Mouse (Mus musculus) erythroblast, adult 5-6 weeks (primary cell): ENCODE data around the gene Rpgrip1l. TPM values are rescaled to one million over a fixed set of nuclear protein-coding genes. Genes with fewer than 3 reads are reported as not detected.
A peak's percentile ranks its signal among the peaks of the same experiment; 100 is the strongest.

ENCODE experiments used
- ATAC-seq: replicated peaks from 2 replicates; pipeline ENCODE4 v1.8.0; 2016; ENCODE audit warnings: moderate number of reproducible peaks, mild to moderate bottlenecking, moderate TSS enrichment, inconsistent platforms; ENCODE audit not compliant: poor library complexity, low FRiP score, severe bottlenecking
- total RNA-seq, 2 experiments: library from RNA; stranded (forward) in 1 of 2; stranded (reverse) in 1 of 2; fragments of 150-400 nt in 1 of 2; fragments of 200-764, 138-1000 nt in 1 of 2; gene quantifications; 2 replicates each; pipeline versions ENCODE4 v1.2.3 to v1.2.4; 2015 to 2017; ENCODE audit warnings: low replicate concordance in 2 of 2

Gene Rpgrip1l
- total RNA-seq, 2 experiments from 2014 or later: 2.9 to 6.6 TPM

DNA sequence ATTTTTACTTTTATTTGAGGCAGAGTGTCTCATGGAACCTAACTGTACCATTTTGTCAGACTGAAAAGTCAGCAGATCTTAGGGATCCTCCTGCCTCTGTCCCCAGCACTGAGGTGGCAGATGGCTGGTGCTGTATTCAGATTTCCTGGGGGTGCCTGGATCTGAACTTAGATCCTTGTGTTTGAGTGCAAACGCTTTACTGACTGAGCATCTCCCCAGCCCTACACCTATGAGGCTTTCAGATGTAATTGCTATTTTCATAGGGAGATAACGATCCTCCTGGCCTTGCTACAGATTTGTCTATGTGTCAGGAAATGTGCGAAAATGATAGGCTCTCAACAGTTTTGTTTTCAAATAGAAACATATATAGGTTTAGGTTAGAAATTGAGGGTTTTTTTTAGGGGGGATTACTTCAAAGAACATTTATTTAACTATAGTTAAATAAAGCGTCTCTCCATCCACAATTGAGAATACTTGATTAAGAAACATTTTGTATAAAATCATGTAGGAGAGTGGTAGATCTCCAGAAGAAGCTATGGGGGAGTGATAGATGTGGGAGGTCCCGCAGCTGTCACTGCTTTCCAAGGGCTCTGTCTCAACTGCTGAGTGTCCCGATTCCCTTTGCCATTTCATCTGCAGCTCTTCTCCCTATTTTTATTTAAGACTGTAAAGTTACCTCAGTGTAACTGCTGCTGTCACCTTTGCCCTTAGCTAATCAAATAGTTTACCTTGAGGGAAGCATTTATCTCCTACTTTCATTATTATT lies 25.5 kb upstream of the Rpgrip1l start:
- no peak for ATAC-seq

DNA sequence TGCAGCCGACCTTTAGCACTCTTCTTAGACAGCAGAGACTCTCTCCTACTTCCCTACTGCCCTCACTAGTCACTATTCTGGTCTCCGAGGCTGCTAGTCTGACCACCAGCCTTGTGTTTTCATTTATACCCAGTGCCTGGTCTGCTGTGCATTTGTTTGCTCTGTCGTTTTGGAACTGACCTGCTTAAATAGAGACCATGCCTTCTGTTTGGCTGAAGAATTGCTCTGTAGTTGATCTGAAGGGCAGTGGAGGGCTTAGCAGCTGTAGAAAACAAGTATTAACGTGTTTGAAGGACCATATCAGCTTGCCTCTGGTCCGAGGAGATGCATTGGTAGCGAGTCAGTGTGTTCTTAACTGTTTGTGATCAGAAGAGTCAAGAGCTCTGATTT lies 16.4 kb upstream of the Rpgrip1l start:
- no peak for ATAC-seq

DNA sequence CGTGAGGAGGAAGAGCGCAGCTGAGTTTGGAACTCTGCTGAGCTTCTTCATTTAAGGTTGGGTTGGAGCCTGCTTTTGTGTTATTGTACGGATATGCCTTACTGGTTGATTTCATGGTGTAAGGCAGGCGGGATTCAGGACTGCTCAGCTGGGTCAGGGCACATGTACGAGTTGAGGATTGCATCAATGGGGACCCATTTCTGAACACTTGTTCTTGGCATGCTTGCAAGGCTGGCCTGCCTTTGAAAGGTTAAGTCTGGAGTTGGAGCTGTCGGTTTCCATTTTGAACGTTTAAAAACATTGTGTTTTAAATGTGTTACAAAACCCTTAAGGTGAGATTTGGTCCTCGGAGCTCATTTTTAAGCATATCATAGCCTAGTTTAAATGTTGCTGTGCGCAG lies 16.0 kb upstream of the Rpgrip1l start:
- ATAC-seq: no peak

DNA sequence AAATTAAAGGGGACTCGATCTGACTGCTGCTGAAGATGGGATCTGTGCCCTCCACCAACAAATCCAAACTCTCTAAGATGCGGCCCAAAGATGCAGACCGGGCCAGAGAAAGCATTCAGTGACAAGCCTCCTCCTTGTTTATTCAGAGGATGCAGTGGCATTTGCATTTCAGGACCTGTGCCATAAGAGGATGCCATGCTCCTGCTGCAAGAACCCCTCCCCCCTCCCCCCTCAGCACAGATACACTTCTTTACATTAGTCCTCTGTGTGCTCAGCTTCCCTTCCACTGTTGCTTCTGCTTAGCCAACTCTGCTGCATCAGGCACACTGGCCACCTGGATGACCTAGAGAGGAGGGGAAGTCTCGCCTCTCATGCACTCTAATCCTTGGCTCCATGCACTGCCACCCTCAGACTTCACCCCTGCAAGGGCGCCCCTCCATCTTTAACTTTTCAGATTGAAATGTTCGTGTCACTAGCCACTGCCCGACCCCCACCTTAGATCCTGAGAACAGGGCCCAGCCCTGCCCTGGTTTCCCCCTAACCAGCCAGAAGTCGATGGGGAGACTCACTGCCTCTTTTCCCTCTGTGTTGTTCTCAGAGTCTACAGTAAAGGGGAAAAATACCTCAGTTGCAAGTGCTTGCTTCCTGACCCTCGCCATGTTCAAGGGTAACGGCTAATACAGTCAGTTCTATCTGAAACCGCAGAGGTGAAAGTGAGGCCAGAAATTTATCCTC lies 14.6 kb upstream of the Rpgrip1l start:
- no peak for ATAC-seq

DNA sequence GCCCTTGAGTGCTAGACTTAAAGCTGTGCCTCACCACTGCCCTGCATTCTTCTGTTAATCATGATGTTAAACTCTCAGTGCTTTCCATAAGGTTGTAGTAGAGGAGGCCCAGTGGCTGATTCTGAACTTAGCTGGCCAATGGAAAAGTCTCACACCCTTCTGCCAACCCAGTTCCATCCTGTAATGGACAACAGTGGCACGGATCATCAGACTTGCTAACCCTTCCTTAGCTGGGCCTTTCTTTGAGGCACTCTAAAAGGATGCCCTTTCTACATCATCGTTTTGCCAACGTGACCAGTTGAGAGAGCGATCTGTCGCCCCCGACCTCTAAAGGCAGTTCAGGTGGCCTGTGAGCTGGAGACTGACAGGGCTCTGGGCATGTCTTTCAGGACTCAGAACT lies 13.9 kb upstream of the Rpgrip1l start:
- ATAC-seq: no peak

DNA sequence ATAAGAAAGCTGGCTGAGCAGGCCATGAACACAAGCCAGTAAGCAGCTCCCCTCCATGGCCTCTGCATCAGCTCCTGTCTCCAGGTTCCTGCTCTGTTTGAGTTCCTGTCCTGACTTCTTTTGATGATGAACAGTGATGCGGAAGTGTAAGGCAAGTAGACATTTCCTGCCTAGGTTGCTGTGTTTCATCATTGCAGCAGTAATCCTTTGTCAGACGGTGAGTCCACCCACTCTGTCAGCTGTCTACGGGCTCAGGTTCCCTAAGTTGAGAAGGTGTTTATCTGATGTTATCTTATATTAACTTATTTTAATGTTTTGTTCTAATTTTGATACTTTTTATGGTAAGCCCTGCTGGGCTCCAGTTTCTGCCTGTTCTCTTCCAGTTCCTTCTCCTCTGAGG lies 13.0 kb upstream of the Rpgrip1l start:
- no peak for ATAC-seq

DNA sequence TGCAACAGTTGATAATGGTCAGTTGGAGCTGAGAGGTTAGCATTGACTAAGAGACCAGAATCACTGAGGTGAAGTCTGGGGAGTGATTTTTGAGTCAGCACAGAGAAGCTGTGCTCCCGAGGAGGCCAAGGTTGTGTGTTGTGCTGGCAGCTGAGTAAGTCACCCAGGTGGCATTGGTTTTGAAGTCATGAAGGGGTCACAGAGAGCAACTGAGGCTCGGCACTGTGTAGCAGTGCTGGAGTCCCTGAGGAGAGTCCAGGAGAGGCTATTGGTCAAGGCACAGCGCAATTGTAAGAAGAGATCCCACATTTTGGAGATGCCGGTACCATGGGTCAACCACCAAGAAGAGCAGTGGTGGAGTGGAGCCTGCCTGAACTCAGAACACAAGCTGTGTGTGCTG lies 11.9 kb upstream of the Rpgrip1l start:
- ATAC-seq: no peak

DNA sequence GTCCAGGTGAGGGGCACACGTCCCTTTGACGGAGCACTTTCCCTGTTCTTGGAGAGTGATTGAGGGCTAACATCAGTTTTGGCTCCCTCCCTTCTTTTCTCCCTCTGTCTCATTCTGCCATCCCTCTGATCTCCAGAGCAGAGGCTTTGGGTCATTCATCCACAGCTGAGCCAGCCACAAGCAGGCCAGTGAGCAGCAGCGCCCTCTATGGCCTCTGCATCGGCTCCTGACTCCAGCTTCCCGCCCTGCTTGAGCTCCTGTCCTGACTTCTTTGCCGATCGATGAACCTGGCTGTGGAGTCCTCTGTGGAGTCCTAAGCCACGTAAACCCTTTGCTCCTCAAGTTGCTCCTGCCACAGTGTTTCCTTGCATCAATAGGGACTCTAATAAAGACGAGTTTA lies 11.2 kb upstream of the Rpgrip1l start:
- ATAC-seq: no peak

DNA sequence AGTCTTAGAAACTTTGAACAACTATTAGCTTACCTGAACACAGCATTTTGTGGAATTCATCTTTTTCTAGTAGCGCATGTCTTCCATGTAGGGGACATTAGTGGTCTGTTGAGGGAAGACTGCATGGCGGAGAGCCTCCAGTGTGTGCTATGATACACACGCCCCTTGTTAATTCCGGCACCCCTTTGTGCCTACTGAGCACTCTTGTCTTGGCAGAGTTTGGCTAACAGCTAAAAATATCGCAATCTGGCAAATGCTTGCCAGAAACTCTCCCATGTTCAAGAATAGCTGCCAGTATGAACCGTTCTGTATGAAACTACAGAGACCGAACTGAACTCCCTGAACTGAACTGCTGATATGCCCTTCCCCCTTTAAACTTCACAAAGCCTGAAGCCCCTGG lies 10.4 kb upstream of the Rpgrip1l start:
- ATAC-seq: no peak

DNA sequence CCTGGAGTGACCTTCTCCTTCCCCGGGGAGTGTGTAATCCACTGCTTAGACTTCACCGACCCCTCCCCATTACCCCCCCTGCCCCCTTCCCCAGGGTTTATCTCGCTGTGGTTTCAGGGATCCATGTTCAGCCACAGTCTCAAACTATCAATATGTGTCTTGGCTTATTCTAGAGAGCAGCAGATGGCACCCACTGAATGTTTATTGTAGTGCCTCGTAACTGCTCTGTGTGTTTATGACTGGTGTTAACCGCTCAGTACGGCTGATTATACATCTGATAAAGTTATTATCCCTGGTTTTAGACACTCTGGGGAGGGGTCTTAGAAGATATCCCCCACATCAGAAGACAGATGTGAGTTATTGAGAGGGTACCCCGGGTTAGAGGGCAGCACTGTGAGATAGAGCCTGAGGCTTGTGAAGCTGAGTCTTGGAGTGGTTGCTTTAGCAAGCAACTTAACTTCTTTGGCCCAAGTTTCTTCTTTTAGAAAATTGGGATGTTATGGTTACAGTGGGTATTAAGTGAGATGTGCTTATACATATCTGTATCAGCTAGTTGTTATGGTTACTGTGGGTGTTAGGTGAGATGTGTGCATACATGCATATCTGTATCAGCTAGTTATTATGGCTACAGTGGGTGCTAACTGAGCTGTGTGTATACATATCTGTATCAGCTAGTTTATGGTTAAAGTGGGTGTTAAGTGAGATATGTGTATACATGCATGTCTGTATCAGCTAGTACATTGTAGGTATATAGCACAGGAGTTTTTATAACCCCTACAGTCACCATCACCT lies 6.1 kb upstream of the Rpgrip1l start:
- no peak for ATAC-seq

DNA sequence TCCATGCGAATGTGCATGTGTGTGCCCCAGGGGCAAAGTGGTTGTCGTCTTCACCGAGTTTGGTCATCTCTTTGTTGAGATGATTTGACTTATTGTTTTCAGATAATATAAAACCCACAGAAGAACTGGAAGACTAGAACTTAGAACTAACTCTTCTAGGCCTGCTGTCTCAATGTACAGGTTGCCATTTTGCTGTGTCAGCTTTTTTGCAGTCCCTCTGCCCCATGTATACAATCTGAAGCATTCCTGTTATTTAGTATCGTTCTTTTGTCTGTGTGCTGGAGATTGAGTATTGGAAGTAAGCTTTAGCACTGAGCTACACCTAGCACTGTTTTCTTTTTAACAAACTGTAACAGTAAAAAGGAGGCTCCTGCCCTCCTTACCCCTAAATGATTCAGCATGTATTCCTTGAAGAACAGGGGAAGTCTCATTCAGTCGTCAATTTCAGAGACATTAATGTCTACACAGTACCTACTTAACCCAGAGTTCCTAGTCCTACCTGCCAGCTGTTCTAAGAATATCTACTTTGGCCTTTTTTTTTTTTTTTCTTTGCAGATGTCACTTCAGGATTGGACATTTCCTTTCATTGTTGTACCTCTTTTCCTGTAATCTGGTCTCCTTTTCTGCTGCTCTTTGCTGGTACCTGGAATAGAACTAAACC lies 4.6 kb upstream of the Rpgrip1l start:
- no peak for ATAC-seq

DNA sequence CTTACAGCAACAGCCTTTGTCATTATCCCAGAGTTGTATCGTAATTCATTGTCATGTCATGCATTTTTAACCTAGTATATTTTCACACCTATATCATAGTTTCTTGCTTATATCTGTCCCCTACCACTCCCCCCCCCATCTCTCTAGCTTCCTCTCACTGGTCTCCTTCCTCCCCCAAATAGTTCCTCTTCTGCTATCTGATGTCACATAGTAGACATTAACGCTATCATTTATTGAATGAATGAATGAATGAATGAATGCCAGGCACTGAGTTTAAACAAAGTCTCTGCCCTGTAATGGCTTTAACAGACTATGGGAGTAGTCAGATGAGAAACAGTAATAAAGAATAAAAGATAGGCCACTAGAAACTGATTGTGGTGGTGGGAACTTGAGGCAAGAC lies 720 bp downstream of the Rpgrip1l start:
- ATAC-seq: no peak

DNA sequence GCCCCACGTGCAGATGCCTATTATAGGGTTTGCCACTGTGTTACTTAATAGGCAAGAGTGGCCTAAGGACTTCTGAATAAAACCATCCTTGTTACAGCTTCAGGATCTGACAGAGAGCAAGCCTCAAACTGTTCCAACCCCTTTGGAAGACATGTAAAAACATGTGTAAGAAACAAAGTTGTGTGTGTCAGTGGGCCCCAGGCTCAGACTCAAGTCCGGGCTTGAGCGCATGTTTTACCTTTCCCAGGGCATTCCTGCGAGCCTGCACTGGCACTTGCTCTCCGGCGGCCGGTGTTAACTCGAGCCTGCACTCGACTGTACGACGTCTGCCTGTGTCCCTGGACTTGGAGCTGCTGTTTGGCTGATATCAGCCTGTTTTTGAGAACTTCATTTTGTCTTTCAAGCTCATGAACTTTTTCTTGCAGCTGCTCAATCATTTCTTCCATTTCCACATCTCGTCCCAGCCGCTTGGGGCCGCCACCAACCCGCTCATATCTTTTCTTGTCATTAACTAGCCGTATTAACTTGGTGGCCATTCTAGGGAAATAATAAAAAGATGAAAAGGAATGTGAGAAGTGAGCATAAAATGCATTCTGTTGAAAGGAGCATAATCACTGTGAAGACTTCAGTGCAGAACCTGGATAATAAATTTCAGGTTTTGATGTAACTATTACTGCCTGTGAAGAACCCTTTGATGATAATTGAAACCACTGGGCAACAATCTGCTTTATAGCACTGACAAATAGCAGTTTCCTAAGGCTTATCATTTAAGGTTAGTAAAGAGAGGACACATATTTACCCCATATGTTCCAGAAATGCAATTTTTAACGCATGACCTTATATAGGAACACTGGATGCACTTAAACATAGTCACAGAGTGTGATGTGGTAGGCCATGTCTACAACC lies 8.3 kb downstream of the Rpgrip1l start:
- no peak for ATAC-seq

DNA sequence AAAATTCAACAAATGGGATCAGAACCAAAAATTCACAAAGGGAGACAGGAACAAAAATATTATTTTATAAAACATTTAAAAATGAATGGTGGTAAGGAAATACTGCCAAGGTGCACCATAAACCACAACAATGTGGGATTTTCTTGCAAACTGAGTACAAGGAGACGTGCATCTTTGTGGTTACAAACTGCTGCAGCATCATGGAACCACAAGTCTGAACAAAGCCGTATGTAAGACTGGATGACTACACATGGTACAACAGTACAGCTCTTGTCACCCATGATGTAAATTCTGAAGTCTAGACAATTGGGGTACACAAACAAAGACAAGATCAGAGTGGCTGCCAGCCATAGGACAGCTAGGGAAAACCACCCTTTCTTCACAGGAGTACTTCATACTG lies 14.4 kb downstream of the Rpgrip1l start:
- no peak for ATAC-seq

DNA sequence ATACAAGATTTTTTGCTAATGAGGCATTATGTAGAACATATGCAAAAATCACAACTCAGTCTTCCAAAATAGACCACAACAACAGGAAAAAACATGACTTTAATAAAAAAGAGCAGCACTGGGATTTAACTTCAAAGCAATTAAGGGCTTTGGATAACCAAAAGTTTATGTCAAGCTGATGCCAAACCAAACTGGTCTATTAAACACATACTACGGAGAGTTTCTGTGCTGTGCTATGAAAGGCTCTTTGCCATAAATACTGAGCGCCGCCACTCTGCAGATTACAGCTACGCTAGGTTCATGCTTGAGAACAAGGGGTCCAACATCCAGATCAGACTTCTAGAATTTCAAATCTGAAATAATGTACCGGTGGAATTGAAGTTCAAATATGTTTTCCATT lies 17.3 kb downstream of the Rpgrip1l start:
- no peak for ATAC-seq

DNA sequence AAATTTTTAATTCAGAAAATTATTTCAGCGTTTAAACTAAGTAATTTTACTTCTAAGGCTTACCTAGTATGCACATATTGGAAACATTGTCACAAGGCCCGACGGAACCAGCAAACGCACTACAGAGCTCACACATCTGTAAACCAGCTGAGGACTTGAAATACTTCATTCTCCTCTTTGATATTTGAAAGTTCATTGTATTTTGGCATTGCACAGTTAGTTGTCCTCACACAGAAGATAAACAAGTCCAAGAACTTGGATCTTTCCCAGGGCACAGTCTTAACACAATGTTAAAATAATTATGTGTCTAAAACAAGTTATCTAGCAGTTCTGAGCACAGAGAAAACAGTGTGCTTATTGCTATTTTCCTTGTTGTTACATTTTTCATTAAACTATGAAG lies 22.5 kb downstream of the Rpgrip1l start:
- no peak for ATAC-seq

DNA sequence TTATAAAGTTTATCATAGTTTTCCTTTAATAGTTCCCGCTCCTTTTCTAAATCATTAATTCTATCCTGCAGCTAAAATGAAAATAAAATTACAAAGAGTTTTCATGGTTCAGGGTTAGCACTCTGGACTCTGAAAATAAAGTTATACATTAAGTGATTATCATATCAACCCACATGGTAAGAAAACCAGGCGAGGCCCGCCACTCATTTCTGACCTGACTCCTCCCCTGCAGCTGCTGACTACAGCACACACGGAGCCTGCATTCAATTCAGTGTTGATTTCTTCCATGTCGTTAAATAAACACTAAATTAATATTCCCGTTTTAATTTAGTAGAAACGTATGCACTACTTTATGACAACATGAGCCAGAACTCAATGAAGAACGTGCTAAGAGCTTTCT lies 26.8 kb downstream of the Rpgrip1l start:
- peak; percentile 62 for ATAC-seq

DNA sequence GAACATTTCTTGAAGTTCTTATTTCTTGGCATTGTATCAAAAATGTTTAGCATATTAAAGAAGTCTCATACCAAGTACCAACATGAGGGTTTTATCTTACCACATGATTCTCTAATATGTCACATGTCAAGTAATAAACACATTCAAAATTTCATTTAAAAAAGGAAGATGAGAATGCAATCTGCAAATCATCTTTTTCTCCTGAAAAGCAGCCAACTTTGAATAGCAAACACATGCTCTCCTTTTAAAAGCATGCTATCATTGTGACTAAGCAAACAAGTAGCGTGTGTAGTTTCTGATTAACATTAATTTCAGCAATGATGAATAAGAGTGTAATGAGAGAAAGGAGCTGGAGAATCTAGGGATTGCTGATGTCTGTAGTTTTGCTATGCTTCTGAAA lies 29.2 kb downstream of the Rpgrip1l start:
- no peak for ATAC-seq

DNA sequence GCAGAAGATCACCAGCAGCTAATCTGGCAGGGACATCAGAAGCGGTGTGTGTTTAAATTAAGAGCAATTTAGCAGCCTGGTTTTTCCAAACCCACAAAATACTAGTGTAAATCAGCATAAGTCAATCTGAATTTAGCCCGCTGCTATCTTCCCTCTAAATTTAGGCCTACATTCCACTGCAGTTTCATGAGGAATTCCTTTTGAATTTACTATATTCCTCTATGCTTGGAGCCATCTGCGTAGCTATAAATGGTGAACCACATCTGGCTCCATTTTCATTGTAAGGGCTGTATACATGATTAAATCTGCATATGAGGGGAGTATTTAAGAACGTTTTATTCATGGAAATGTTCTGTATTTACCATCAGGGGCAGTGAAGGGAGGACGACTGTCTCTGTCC lies 30.4 kb downstream of the Rpgrip1l start:
- ATAC-seq: no peak
